Mouse (Mus musculus) lung, postnatal 36 days (tissue): ENCODE results near the gene Rfc4.

ENCODE experiments used
- DNase-seq: peaks from one replicate; pipeline ENCODE4 v3.0.0; 2022; ENCODE audit warnings: mixed read lengths

The Rfc4 gene

GRCm38 (mm10) chr16:23127673-23128375 is at the start of gene Rfc4:
Rfc4 (minus strand) TSS chr16:23127737.
- peak; percentile 92 for DNase-seq

GRCm38 (mm10) chr16:23175956-23176355 is 48.4 kb upstream of the Rfc4 start:
- DNase-seq: no peak

- DNase-seq: no peak
Measured at GRCm38 (mm10) chr16:23174855-23175254, 47.3 kb upstream of the Rfc4 start.

GRCm38 (mm10) chr16:23173904-23174303 is 46.4 kb upstream of the Rfc4 start:
- no peak for DNase-seq

DNA sequence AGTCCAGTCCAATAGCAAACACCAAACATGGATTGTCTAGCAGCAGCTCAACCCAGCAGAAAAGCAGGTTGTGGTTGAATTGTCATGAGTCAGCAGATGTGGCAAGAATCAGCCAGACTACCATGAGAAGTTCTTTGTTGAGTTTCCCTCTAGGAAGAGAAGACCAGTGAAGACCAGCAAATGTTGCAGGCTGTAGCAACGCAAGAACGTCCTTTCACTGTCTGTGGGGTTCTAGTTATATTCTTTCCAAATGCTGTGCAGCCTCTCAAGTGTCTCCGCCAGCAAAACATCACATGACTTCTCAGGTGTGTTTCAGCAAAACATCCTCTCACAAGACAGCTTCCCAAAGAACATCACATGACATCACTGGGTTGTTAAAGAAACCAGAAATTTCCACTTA is 43.3 kb upstream of the Rfc4 start:
- no peak for DNase-seq

DNA sequence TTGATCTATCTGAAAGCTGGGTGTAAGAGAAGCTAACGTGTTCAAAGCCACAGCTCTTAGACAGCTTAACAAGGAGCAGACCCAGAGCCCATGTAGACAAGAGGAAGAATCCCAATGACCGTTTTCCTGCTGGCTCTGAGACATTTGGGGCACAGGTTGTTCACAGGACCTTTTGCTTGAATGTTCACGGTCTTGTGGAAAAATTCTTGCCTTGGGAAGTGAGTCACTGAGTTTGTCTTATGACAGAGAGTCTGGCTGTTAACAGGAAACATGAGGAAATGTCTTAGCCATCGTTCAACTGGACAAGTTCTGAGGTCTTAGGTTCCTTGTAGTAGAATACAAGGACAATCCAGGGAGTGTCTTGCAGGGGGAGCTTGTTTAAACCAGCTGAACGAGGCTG is 39.5 kb upstream of the Rfc4 start:
- peak; percentile 43 for DNase-seq

DNA sequence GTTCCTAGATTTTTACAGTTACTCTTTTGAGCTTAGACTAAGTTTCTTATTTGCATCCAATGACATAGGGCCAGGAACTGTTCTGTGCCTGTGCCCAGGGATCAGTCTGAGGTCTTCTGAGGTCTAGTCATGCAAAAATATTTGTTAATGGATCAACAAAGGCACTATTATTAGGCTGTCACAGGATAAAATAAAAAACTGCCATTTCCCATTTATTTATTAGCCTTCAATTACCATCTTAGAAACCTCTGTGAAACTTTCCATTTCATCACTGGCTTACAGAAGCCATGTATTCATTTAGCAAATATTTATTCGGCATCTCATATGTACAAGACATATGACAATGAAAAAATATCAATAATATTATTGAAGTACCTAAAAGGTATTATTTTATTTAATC is 39.1 kb upstream of the Rfc4 start:
- DNase-seq: no peak

GRCm38 (mm10) chr16:23165441-23165840 is 37.9 kb upstream of the Rfc4 start:
- no peak for DNase-seq

- no peak for DNase-seq
Measured at GRCm38 (mm10) chr16:23164443-23164842, 36.9 kb upstream of the Rfc4 start.

DNA sequence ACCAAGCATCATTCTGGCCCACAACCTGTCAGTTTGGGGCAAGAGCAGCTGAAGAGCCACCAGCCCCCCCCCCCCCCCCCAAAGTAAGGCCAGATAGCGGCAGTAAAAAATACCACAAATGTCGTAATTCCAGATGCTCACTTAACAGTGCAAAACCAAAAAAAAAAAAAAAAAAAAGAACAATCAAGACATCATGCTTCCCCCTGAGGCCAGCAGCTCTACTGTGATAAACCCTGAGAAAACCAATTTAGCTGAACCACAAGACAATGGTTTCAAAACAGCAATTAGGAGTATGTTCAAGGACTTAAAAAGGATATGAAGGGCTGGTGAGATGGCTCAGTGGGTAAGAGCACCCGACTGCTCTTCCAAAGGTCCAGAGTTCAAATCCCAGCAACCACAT is 34.6 kb upstream of the Rfc4 start:
- DNase-seq: no peak

- DNase-seq: no peak
Measured at GRCm38 (mm10) chr16:23159749-23160148, 32.2 kb upstream of the Rfc4 start.

DNA sequence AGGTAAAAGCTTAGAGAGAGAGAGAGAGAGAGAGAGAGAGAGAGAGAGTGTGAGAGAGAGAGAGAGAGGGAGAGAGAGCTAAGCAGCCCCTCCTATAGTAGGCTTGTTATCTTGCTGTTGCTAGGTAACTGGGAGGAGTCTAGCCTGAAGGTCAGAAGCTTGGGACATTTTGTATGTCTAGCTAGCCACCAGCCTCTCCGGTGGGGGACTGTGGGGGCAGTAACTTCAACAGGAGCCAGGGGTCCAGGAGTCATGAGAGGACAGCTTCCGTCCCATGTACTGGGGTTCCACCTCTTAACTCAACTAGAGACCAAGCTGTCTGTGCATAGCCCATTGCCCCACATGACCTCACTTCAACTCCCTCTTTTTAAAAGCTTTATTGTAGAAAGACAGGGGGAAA is 31.4 kb upstream of the Rfc4 start:
- DNase-seq: no peak

DNA sequence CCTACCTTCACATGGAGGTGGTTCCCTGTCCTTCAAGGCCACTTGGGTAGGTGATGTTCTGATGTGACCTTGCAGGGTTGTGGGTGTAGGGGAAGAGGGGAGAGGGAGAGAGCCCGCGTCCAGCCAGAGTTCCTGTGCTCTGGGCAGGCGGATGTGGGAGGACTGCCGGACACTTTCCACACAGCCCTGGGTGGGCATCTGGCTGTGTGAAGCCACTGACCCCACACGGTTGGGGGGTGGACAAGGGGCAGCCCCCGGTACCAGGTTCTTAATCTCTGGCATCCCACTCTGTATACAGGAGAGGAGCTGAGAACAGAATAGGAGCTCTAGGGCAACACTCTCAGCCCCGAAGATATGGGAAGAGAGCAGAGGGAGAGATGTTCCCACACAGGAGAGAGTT is 30.8 kb upstream of the Rfc4 start:
- DNase-seq: no peak

DNA sequence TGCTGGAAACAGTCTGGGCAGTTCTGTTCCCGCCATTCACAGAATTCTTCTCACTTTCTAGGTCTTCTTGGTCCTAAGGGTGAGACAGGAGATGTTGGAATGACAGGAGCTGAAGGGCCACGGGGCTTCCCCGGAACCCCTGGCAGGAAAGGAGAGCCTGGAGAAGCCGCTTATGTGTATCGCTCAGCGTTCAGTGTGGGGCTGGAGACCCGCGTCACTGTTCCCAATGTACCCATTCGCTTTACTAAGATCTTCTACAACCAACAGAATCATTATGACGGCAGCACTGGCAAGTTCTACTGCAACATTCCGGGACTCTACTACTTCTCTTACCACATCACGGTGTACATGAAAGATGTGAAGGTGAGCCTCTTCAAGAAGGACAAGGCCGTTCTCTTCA is 29.5 kb upstream of the Rfc4 start:
- no peak for DNase-seq

DNA sequence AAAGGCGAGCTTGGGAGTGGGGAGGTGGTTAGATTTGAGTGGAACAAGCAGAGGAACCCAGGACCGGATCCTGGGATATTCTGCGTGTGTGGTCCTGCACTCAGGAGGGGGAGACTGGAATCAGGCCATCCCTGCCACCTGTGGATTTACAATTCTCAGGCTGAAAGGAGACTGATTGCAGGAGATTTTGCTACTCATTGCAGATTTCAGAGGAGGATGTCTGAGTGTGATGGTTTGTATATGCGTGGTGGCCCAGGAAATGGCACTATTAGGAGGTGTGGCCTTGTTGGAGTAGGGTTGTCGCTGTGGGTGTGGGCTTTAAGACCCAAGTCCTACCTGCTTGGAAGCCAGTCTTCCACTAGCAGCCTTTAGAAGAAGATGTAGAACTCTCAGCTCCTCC is 26.7 kb upstream of the Rfc4 start:
- no peak for DNase-seq

DNA sequence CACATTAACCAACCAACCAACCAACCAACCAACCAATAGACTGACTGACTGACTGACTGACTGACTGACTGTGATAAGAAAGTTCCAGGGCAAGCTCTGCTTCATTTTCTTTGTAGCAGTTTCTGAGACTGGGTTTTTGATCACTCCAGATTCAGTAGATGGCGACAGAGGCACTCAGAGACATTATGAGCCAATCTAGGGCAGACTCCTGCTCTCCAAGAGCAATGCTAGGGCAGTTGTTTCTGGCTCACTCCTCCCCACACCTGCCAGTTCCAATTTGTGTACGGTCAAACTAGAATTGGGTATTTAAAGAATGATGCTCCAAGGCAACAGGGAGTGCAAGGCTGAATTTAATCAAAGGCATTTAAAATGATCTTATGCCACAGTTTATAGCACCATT is 23.9 kb upstream of the Rfc4 start:
- DNase-seq: peak; percentile 76

- no peak for DNase-seq
Measured at GRCm38 (mm10) chr16:23149396-23149795, 21.9 kb upstream of the Rfc4 start.

- no peak for DNase-seq
Measured at GRCm38 (mm10) chr16:23148936-23149335, 21.4 kb upstream of the Rfc4 start.

DNA sequence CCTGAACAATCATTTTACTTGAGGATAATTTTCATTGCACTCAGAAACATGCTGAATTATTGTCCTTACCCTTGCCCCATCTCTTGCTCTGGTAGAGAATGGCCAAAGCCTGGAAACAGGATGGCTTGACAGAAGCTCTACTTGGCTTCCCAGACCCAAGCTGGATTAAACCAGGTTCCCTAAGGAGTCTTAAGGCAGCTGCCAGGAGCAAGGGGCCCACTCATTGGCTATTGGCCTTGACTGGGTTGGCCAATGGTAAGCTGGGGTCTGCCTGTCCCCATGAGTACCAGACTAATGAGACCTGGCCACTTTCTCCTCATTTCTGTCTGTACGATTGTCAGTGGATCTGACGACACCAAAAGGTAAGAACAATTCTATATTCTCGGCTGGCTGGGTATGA is 18.7 kb upstream of the Rfc4 start, which contains the start of gene Adipoq:
Adipoq (plus strand) TSS at position 257 of the 400 bp plus-strand sequence.
- DNase-seq: no peak

DNA sequence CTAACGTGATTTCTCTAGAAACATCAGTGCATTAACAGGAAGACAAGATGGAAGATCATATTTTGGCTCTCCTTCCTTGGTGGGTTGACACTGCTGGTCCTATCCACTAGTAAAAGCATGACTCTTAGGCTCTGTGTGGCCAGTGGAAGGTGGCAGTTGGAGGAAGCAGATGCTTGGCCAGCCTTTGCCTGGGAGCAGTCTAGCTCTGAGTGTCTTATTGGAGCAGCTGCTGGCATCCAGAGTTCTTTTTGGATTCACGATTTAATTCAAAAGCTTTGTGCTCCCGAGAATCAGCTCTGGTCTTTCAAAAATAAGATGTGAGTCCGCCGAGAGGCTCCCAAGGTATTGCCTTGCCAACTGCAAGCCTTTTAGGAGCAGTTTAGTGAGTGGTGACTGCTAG is 17.7 kb upstream of the Rfc4 start:
- no peak for DNase-seq

- peak; percentile 48 for DNase-seq
Measured at GRCm38 (mm10) chr16:23144326-23144725, 16.8 kb upstream of the Rfc4 start.

- DNase-seq: no peak
Measured at GRCm38 (mm10) chr16:23140911-23141310, 13.4 kb upstream of the Rfc4 start.

DNA sequence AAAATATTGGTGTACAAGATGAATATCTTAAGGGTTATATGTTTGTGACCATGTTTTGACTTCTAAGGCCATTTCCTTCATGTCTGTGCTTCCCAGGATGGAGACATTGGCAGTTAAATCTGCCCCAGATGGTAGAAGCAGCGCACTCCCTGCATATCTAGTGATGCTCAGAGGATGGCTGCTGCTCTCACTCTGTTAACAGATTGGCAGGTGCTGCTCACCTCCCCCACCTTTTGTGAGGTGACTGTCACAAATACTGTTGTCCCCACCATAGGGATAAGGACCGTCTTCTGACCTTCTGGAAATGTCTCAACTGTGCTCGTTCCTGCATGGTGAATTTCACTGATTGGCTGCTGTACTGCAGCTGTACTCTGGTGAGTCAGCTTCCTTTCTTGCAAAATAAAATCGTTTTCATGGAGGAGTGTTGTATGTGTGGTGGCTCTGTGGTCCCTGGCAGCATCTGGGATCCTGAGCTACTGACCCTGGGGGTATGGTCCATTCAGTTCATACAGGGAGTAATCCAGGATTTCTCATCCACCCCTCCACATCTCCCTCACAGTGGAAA is 9.0 kb upstream of the Rfc4 start:
- DNase-seq: no peak

- DNase-seq: no peak
Measured at GRCm38 (mm10) chr16:23135421-23136149, 8.0 kb upstream of the Rfc4 start.
